Mouse (Mus musculus) brain, embryonic 14.5 days (tissue): ENCODE results near the gene Ebi3. TPM values are rescaled to one million over a fixed set of nuclear protein-coding genes. Genes with fewer than 3 reads are reported as not detected.

Source experiments
- DNase-seq: peaks from one replicate; pipeline ENCODE4 v3.0.0-alpha.2; 2011; ENCODE audit warnings: low read depth
- CTCF ChIP-seq: fragments of 200-500 bp; IDR thresholded peaks from 2 replicates; pipeline ENCODE4 v1.5.1; 2012; ENCODE audit warnings: inconsistent platforms, mild to moderate bottlenecking, moderate library complexity, borderline replicate concordance; ENCODE audit not compliant: insufficient read depth, insufficient read length; ENCODE audit errors: extremely low read depth
- POLR2A ChIP-seq: fragments of 200-500 bp; IDR thresholded peaks from 2 replicates; pipeline ENCODE4 v1.6.1; 2012; ENCODE audit warnings: mild to moderate bottlenecking, inconsistent platforms, borderline replicate concordance; ENCODE audit not compliant: poor library complexity, insufficient read depth, insufficient read length, severe bottlenecking; ENCODE audit errors: extremely low read depth
- polyA plus RNA-seq: library from polyadenylated mRNA; depleted of rRNA; stranded (reverse); fragments of >200 nt; gene quantifications from 2 replicates; pipeline ENCODE4 v1.2.3, GENCODE M21; 2012; rRNA removed

The Ebi3 gene
- 3.7 and 3.8 TPM in 2 replicates for polyA plus RNA-seq

- TF ChIP-seq POLR2A (no peak), CTCF (no peak)
- no peak for DNase-seq
Measured at GRCm38 (mm10) chr17:55952447-55953027, at the start of gene Ebi3. Ebi3 (plus strand) TSS chr17:55952640.

- no peak for TF ChIP-seq CTCF
- no peak for TF ChIP-seq POLR2A
- DNase-seq = no peak
Measured at GRCm38 (mm10) chr17:55903087-55903486, 49.4 kb upstream of the Ebi3 start.

DNA sequence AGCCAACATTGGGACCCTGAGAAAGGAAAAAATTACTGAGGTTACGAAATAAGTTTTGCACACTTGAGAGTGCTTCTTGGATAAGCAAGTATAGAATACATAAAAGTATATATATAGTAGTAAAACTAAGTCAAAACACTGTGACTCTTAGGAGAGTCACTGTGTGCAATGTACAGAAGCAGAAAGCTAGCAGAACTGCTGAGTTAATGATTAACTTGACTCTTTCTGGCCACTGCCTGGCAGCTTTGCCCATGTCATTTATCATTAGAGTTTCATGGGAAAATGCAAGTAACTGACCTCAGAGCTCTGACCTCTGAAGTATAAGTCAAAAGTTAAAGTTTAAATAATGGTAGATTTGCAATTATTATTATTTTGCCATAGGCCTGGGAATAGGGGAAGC is 48.8 kb upstream of the Ebi3 start:
- TF ChIP-seq POLR2A (no peak), CTCF (no peak)
- no peak for DNase-seq

- no peak for DNase-seq
- TF ChIP-seq CTCF = no peak
- TF ChIP-seq POLR2A = no peak
Measured at GRCm38 (mm10) chr17:55904131-55904530, 48.3 kb upstream of the Ebi3 start.

DNA sequence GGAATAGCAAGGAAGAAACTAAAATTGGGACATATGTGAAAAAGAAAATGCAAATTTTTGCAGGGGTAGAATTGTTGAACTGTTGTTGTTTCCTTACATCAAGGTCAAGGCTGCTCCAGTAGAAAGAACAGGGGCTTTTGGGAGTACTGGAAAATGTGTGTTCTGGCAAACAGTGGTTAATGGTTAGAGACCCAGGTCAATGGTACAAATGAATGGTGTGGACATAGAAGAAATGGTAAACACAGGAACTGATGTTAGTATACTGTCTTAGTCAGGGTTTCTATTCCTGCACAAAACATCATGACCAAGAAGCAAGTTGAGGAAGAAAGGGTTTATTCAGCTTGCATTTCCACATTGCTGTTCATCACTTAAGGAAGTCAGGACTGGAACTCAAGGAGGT is 45.8 kb upstream of the Ebi3 start:
- no peak for DNase-seq
- TF ChIP-seq POLR2A (no peak), CTCF (no peak)

DNA sequence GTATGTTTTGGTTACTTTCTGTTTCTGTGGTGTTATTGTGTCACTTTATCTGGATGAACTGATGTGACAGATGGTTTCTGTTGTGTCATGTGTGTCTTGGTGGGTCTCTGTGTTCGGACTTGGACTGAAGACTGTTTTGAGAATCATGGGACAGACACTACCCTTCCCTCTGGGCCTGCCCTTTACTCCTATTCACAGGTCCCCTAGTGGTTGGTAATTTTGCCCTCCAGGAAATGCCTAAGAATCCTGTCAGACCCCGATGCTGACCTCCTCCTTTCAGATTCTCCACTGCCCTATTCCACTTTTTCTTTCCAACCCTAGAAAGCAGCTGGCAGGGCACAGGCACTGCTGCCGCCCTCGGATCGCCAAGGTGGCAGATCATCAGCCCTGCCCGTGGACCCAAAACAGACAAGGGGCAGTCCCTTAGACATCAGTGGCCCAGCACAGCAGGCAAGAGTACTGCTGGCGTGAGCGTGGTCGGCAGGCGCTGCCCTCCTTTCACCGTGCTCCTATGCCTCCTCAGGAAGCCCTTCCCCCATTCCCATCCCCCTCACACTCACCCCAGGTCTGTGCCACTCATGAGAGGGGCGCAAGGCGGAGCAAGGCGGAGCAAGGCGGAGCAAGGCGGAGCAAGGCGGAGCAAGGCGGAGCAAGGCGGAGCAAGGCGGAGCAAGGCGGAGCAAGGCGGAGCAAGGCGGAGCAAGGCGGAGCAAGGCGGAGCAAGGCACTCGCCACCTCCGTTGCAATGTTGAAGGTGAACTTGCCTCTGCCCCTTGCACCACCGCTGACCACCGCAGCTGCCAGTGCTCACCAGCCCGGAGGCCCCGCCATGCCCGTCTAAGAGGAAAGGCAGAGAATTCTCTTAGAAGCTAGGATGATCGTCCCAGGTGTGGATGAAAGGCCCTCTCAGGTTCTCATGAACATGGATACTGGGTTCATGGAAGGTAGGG is 20.6 kb upstream of the Ebi3 start:
- peak; percentile 95 for DNase-seq
- TF ChIP-seq CTCF (peak; percentile 21; the same call in 1 of the 2 replicates), POLR2A (peak; percentile 58; the same call in 1 of the 2 replicates)

DNA sequence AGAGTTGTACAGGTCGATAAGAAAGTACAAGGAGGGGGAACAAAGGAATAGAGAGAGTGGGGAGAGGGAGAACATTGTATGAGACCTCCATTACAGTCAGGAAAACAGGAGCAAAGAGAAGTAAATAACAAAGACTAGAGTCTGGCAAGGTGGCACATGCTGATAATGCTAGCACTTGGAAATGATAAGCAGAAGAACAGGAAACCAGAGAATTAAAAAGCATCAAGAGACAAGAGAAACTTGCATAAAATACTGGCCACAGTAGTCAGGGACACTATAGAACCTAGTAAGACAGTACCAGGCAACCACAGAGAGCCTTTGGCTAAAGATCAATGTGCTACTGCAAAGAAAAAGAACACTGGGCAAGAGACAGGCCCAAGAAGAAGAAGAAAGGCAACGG is 19.8 kb upstream of the Ebi3 start:
- TF ChIP-seq CTCF = no peak
- no peak for TF ChIP-seq POLR2A
- no peak for DNase-seq

DNA sequence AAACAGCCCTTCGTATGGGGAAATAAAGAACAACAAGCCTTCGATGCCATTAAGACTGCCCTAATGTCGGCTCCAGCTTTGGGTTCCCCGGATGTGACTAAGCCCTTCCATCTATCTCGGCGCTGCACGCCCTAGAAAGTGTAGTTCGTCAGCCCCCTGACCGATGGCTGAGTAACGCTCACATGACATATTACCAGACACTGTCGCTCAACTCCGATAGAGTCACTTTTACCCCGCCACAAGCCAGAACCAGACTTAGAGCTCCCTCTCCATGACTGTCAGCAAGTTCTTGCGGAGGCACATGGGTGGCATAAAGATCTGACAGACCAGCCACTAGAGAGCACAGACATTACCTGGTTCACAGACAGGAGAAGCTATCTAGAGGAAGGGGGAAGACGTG is 19.2 kb upstream of the Ebi3 start:
- TF ChIP-seq CTCF (no peak), POLR2A (no peak)
- DNase-seq = no peak

DNA sequence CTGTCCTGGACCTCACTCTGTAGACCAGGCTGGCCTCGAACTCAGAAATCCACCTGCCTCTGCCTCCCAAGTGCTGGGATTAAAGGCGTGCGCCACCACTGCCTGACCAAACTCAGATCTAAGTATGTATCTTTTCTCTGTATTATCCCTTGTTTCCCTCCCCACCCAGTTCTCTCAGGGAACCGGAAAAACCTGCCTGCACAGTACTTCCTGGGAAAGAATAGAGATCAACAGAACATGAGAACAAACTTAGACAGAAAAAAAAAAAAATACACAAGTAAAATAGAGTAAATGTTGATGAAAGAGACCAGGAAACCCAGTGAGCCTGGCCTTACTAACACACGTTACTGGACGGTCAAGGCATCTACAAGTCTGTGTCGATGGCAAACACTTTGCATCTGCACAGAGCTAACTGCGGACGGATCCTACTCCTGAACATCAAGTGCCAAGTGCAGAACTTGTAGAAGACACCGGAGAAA is 8.0 kb upstream of the Ebi3 start:
- DNase-seq = peak; percentile 11

GRCm38 (mm10) chr17:55944866-55945682 is 7.4 kb upstream of the Ebi3 start:
- peak; percentile 17; the same call in 1 of the 2 replicates for TF ChIP-seq POLR2A
- DNase-seq = peak; percentile 88

DNA sequence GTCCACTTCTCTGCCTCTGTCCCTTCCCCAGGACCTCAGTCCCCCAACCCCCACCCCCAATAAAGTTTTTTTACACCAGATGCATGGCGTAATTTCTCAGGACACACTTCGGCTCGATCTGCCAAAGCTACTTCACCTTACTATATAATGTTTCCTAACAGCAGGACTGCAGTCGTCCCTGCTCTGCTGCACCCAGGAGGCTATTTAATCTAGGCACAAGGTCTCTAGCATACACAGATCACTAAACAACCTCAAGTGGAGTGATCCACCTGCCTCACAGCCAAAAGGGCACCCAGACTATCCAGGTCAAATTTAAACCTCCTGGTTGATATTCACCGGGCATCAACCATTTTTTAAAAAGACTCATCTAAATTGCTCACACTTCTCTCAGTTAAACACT is 6.7 kb upstream of the Ebi3 start:
- TF ChIP-seq POLR2A (no peak), CTCF (no peak)
- no peak for DNase-seq

DNA sequence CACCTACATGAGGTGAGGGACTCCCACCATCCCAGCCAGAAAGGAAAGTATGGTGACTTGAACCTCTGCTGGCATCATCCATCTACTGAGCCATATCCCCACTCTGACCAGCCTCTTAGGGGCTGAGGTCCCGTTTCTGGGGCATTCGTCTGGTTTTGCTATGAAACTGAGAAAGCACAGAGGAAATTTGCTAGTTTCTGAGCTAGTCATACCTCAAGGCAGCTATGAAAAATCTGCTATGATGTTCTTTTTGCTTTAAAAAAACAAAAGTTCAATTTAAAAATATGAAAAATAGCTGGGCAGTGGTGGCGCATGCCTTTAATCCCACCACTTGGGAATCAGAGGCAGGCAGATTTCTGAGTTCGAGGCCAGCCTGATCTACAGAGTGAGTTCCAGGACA is 3.8 kb upstream of the Ebi3 start:
- no peak for DNase-seq
- TF ChIP-seq CTCF (no peak), POLR2A (no peak)

DNA sequence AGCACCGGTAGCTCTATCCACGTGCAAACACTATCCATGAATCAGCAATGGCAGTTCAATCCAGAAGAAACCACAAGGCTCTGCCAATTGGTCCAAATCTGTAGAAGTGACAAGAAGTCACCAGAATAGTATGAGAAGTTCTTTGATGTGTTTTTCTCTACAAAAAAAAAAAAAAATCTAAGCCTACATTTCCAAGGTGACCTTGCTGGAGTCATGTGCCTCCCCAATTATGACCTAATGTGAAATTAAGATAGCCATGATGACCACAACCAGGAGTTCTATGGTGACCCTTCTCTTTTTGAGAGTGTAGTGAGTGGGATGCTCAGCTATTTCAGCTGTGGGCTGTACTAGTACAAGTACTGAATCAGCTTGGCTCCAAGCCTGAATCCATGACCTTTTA is 3.0 kb upstream of the Ebi3 start, which contains the start of gene Zfp119b:
Gene Zfp119b, minus strand, starts transcription at position 101 of the 400 bp plus-strand sequence.
- TF ChIP-seq CTCF = no peak
- TF ChIP-seq POLR2A = no peak

More for the DNA sequence above, 3.0 kb upstream of the Ebi3 start, which contains the start of gene Zfp119b:
- DNase-seq = no peak
